Mouse (Mus musculus): ENCODE data around the gene Tmem30a.
A peak's percentile ranks its signal among the peaks of the same experiment; 100 is the strongest.

Tmem30a gene

DNA sequence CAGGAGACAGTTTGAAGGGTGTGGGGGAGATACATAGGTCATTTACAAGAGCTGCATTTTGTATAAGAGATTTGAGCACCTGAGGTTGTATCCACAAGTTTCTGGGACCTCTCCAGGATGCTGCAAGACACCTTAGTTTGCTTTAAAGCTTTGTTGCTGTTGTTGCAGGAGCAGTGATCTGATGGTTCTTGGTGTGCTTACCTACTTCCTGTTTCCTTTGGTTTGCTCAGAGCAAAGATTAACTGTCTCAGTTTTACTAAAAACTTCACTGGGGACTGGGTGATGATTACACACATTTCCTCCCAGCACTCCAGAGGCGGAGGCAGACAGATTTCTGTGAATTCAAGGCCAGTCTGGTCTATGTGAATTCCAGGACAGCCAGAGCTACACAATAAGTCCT lies 1.8 kb upstream of the Tmem30a start:
- DNase-seq (ENCODE audit: low read depth, low spot score) = no peak

GRCm38 (mm10) chr9:79785794-79786085 lies 7.6 kb downstream of the Tmem30a start:
- no peak for DNase-seq (ENCODE audit: low read depth, low spot score)

- no peak for DNase-seq (ENCODE audit: low read depth, low spot score)
Observed at GRCm38 (mm10) chr9:79784934-79785793, 8.1 kb downstream of the Tmem30a start.

- DNase-seq (ENCODE audit: low read depth, low spot score) = no peak
Observed at GRCm38 (mm10) chr9:79784439-79784838, 8.9 kb downstream of the Tmem30a start.

DNA sequence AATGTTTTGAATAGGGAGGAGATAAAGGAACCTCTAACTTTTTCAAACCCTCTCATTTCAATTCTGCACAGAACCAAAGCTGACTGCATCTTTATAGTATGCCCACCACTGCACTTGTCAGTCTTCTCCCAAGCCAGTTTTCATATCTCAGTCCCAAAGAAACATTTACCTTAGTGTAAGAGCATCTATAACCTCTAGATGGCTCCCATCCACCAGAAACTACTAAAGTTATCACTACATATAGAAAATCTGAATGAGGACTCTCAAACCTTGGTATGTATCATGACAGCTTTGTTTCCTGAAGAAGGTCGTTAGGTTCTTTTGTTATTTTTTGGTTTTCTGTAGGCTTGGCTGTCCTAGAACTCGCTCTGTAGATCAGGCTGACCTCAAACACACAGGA lies 14.0 kb downstream of the Tmem30a start:
- DNase-seq (ENCODE audit: low read depth, low spot score) = no peak

DNA sequence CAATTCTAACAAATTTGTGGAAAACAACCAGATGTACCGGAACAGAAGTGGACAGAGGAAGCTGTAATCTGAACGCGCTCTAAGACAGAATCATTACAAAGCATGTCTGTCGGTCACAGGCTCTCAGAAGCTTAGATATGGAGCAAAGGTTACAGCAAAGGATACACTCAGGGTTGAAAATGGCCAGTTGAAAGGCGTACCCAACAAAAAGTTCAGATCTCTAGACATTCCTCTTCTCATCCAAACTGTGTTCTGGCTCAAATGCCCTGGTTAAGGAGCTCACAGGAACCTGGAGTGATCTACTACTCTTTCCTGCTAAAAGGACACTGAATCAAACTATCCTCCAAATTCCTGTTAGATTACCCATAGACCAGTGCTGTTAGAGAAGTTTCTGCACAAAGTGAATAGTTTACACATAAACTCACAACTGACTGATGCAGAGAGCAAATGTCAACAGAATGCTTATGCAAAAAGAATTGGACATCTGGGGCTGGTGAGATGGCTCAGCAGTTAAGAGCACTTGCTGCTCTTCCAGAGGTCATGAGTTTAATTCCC lies 26.2 kb downstream of the Tmem30a start:
- DNase-seq (ENCODE audit: low read depth, low spot score) = no peak

DNA sequence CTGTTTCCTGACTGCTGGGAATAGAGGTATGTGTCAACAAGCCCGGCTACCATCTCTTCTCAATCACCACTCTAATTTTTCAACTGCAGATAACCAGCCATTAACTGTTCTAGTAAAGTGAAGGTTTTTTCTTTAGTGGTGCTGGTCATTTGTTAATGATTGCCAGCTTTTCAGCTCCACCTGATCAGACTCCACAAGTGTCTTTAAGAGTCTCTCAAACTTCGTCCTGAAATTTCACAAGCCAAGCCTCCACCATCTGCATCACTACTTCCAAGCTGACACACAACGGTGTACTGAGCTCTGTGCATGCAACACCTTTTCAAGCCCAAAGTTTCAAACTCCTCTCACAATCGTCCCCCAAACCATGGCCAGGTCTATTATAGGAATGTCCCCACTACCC lies 28.0 kb downstream of the Tmem30a start:
- DNase-seq (ENCODE audit: low read depth, low spot score) = no peak

DNA sequence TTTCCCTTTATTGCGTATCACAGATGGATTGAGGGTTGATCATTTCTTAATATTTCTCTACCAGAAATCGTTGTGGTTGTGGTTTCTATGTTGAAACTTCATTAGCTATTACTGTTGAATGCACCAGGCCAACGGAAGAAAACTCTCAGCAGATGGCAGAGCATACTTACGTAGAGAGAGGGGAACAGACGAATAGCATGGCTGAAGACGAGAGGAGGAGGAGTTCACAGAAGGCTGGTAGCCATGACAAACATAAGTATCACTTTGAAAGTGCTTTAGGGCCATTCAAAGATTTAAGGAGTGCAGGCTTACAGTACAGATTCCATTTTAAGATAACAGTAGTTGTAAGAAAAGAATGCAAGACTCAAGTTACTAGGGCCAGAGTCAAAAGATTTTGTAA lies 30.8 kb downstream of the Tmem30a start:
- no peak for DNase-seq (ENCODE audit: low read depth, low spot score)

GRCm38 (mm10) chr9:79760076-79760475 lies 33.2 kb downstream of the Tmem30a start:
- no peak for DNase-seq (ENCODE audit: low read depth, low spot score)

DNA sequence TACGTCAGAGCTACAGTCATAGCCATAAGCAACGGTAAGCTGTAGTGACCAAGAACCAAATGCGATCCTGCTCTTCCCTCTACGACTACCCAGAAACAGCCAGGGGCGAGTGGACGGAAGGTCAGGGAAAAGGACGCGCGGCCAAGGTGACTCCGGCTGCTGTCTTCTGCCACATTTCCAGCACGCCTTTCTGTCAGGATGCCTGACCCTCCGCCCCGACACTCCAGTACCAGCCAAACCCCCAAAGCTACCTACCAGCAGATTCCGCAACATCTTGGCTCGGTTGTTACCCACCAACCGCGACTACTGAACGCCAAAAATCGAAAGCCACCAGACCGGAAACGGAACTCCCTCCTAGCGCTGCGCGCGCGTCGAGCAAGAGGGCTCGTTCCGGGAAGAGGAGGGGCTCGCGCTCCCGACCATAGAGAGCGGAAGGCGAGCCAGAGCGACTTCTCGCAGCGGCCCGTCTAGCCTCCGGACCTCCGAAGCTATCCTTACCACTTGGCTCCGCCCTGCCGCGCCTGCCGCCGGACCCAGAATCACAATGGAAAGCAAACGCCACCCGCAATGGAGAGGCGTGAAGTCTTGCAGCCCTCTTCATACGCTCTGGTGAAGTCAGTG lies 33.8 kb downstream of the Tmem30a start, which contains the start of gene Cox7a2:
Gene Cox7a2, minus strand, starts transcription at position 494 of the 621 bp plus-strand sequence.
- peak; percentile 93 for DNase-seq (ENCODE audit: low read depth, low spot score)

GRCm38 (mm10) chr9:79755311-79755710 lies 38.0 kb downstream of the Tmem30a start:
- DNase-seq (ENCODE audit: low read depth, low spot score) = no peak

- no peak for DNase-seq (ENCODE audit: low read depth, low spot score)
Observed at GRCm38 (mm10) chr9:79751846-79752245, 41.5 kb downstream of the Tmem30a start.

DNA sequence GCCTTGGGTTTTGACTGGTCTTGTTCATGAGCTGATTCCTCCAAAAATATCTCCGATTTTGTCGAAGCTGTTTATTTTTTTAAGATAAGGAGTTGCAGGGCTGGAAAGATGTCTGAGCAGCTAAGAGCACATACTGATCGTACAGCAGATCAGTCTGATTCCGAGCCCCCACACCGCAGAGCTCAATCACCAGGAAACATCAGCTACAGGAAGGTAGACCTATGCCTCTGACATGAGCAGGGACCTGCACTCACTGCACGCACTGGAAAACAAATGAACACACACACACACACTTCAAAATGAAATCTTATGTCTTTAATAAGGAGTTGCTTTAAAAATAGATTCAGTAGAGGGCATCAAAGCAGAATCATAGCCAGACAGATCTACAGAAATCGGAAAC lies 42.6 kb downstream of the Tmem30a start:
- DNase-seq (ENCODE audit: low read depth, low spot score) = no peak

DNA sequence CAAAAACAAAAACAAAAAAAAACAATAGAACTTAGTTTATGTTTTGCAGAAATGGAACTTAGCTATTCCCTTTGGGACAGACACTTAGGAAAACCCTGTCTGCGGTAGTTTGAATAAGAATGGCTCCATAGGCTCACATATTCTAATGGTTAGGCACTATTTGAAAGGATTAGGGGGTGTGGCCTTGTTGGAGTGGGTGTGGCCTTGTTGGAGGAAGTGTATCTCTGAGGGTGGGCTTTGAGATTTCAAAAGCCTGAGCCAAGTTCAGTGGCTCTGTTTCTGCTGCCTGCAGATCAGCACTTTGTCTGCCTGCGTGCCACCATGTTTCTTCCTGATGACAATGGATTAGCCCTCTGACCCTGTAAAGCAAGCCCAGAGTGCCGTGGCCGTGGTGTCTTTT lies 48.3 kb downstream of the Tmem30a start:
- no peak for DNase-seq (ENCODE audit: low read depth, low spot score)

GRCm38 (mm10) chr9:79735608-79736007 lies 57.7 kb downstream of the Tmem30a start:
- no peak for DNase-seq (ENCODE audit: low read depth, low spot score)

GRCm38 (mm10) chr9:79730301-79730700 lies 63.0 kb downstream of the Tmem30a start:
- no peak for DNase-seq (ENCODE audit: low read depth, low spot score)

GRCm38 (mm10) chr9:79723090-79723489 lies 70.2 kb downstream of the Tmem30a start:
- no peak for DNase-seq (ENCODE audit: low read depth, low spot score)

DNA sequence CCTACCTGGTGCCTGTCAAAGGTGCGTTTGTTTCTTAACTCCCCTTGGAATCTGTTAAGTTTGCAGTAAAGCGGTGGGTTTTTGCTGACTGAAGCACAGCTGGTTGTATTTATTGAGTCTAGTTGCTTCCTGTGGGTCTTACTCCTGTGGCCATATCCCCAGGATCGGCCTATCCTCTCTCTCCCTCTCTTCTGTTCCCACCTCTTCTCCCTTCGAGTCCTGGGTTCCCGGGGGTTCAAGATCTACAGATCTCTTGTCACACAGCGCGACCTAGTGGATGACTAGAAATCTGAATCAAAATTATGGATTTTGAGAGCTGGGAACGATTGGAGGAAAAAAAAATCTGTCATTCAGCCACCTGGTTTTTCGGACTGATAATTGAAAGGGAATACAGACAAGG lies 72.3 kb downstream of the Tmem30a start:
- no peak for DNase-seq (ENCODE audit: low read depth, low spot score)

- DNase-seq (ENCODE audit: low read depth, low spot score) = no peak
Observed at GRCm38 (mm10) chr9:79720143-79720542, 73.2 kb downstream of the Tmem30a start.

GRCm38 (mm10) chr9:79719451-79719850 lies 73.9 kb downstream of the Tmem30a start:
- no peak for DNase-seq (ENCODE audit: low read depth, low spot score)
